Mouse (Mus musculus) thymus, adult 2 months (tissue): Measurements from ENCODE around the gene Uqcc2. TPM values are rescaled to one million over a fixed set of nuclear protein-coding genes. Genes with fewer than 3 reads are reported as not detected.

Source experiments
- DNase-seq: peaks from one replicate; pipeline ENCODE4 v3.0.0; 2021
- H3K27ac ChIP-seq: fragments of 200-500 bp; 2 replicates; pipeline ENCODE4 v1.5.1; 2012; ENCODE audit warnings: low read length, control low read depth; ENCODE audit not compliant: control insufficient read depth, insufficient read depth
- H3K27me3 ChIP-seq: fragments of 200-500 bp; 2 replicates; pipeline ENCODE4 v1.6.1; 2012; ENCODE audit warnings: mild to moderate bottlenecking, low read length, moderate library complexity, mixed read lengths; ENCODE audit not compliant: control insufficient read depth, insufficient read depth
- H3K36me3 ChIP-seq: fragments of 200-500 bp; 2 replicates; pipeline ENCODE4 v1.6.1; 2012; ENCODE audit warnings: mild to moderate bottlenecking, low read length, moderate library complexity; ENCODE audit not compliant: control insufficient read depth, insufficient read depth
- H3K4me1 ChIP-seq: fragments of 200-500 bp; replicated peaks from 2 replicates; pipeline ENCODE4 v1.6.1; 2012; ENCODE audit warnings: low read length; ENCODE audit not compliant: control insufficient read depth, insufficient read depth
- H3K4me3 ChIP-seq: fragments of 200-500 bp; 2 replicates; pipeline ENCODE4 v1.5.1; 2012; ENCODE audit warnings: mild to moderate bottlenecking, low read length, control low read depth, moderate library complexity; ENCODE audit not compliant: control insufficient read depth, insufficient read depth
- CTCF ChIP-seq: fragments of 200-500 bp; IDR thresholded peaks from 2 replicates; pipeline ENCODE4 v1.5.1; 2012; ENCODE audit warnings: mild to moderate bottlenecking, control low read depth, low read length, moderate library complexity, borderline replicate concordance; ENCODE audit not compliant: control insufficient read depth, poor library complexity, insufficient read depth; ENCODE audit errors: extremely low read depth
- POLR2A ChIP-seq: fragments of 200-500 bp; IDR thresholded peaks from 2 replicates; pipeline ENCODE4 v1.6.1; 2012; ENCODE audit warnings: mild to moderate bottlenecking, low read length, control low read depth, moderate library complexity; ENCODE audit not compliant: control insufficient read depth, poor library complexity, insufficient read depth; ENCODE audit errors: extremely low read depth
- WGBS: fragments of 180-500 bp; shearing (Covaris S2); methylation state at CpG from one replicate; pipeline ENCODE4 v1.1.7; 2018; 5-methylcytosine and 5-hydroxymethylcytosine counted together
- polyA plus RNA-seq: library from polyadenylated mRNA; depleted of rRNA; stranded (reverse); fragments of >200 nt; gene quantifications from 2 replicates; pipeline ENCODE4 v1.2.3, GENCODE M21; 2012

Gene Uqcc2
- polyA plus RNA-seq, 1 experiment = 152 TPM

- DNase-seq = no peak
- Histone ChIP-seq H3K4me1 (no peaks in the 10 kb centered on the region), H3K36me3 (no peaks in the 10 kb centered on the region), H3K27me3 (no peaks in the 10 kb centered on the region), H3K27ac (no peak overlapping the region), H3K4me3 (no peak overlapping the region)
- TF ChIP-seq CTCF = no peak
- TF ChIP-seq POLR2A = no peak
- 92% methylated on average over 7 of the region's 7 CpGs for WGBS
Observed at GRCm38 (mm10) chr17:27159169-27159568, 25.5 kb upstream of the Uqcc2 start.

- no peak overlapping the region for H3K27ac ChIP-seq
- H3K4me1 ChIP-seq = no peaks in the 10 kb centered on the region
- TF ChIP-seq CTCF (no peak), POLR2A (no peak)
- no peak for DNase-seq
- H3K27me3 ChIP-seq = no peaks in the 10 kb centered on the region
- H3K4me3 ChIP-seq = no peak overlapping the region
- H3K36me3 ChIP-seq = no peaks in the 10 kb centered on the region
- 94% methylated on average over 6 of the region's 6 CpGs for WGBS
Observed at GRCm38 (mm10) chr17:27158439-27158838, 24.7 kb upstream of the Uqcc2 start.

GRCm38 (mm10) chr17:27155752-27156151 lies 22.0 kb upstream of the Uqcc2 start:
- Histone ChIP-seq H3K27ac (no peak overlapping the region), H3K4me3 (no peak overlapping the region), H3K36me3 (no peaks in the 10 kb centered on the region), H3K4me1 (no peaks in the 10 kb centered on the region), H3K27me3 (no peaks in the 10 kb centered on the region)
- DNase-seq = no peak
- 90% methylated on average over 8 of the region's 8 CpGs for WGBS
- TF ChIP-seq CTCF (no peak), POLR2A (no peak)

GRCm38 (mm10) chr17:27154881-27155280 lies 21.2 kb upstream of the Uqcc2 start:
- DNase-seq = no peak
- Histone ChIP-seq H3K27ac (no peak overlapping the region), H3K36me3 (no peaks in the 10 kb centered on the region), H3K4me1 (no peaks in the 10 kb centered on the region), H3K27me3 (no peaks in the 10 kb centered on the region), H3K4me3 (no peak overlapping the region)
- TF ChIP-seq CTCF = no peak
- TF ChIP-seq POLR2A = no peak
- WGBS = 97% methylated on average over 6 of the region's 6 CpGs

GRCm38 (mm10) chr17:27154256-27154655 lies 20.5 kb upstream of the Uqcc2 start:
- H3K27me3 ChIP-seq = no peaks in the 10 kb centered on the region
- no peak for DNase-seq
- H3K4me3 ChIP-seq = no peak overlapping the region
- no peak overlapping the region for H3K27ac ChIP-seq
- H3K4me1 ChIP-seq = no peaks in the 10 kb centered on the region
- 94% methylated on average over 14 of the region's 14 CpGs for WGBS
- TF ChIP-seq POLR2A (no peak), CTCF (no peak)
- no peaks in the 10 kb centered on the region for H3K36me3 ChIP-seq

- Histone ChIP-seq H3K27ac (no peak overlapping the region), H3K4me1 (no peaks in the 10 kb centered on the region), H3K27me3 (no peaks in the 10 kb centered on the region), H3K4me3 (no peak overlapping the region), H3K36me3 (no peaks in the 10 kb centered on the region)
- no peak for DNase-seq
- TF ChIP-seq CTCF (no peak), POLR2A (no peak)
- WGBS = 91% methylated on average over 9 of the region's 9 CpGs
Observed at GRCm38 (mm10) chr17:27153773-27154193, 20.1 kb upstream of the Uqcc2 start.
